Mouse (Mus musculus) heart, adult 18-20 months (tissue): ENCODE results near the gene Obp2a. TPM values are rescaled to one million over a fixed set of nuclear protein-coding genes. Genes with fewer than 3 reads are reported as not detected.
A peak's percentile ranks its signal among the peaks of the same experiment; 100 is the strongest.
"Not testable (repeated sequence)": the region's sequence is repeated elsewhere in the genome, so short reads cannot be mapped to it uniquely, and the experiment has no call there.

Experiments
- DNase-seq, 2 experiments: peaks; one replicate each; pipeline ENCODE4 v3.0.0; 2021 to 2022; ENCODE audit warnings: mixed read lengths in 1 of 2
- long read RNA-seq, 2 experiments: library from polyadenylated mRNA; stranded (forward); transcript quantifications; one replicate each; pipeline ENCODE4 v2.0.0; 2021
- total RNA-seq, 2 experiments: library from RNA; stranded (reverse); gene quantifications; 2 replicates each; pipeline ENCODE4 v1.2.3; 2021

The Obp2a gene
- not detected for total RNA-seq
- long read RNA-seq, experiment 1, partial matches to known transcripts: 1 of 1 reads
- long read RNA-seq, experiment 1, other reads (novel, unspliced or antisense): 0 of 1 reads
- long read RNA-seq, experiment 2, partial matches to known transcripts: 1 of 1 reads
- long read RNA-seq, experiment 2, other reads (novel, unspliced or antisense): 0 of 1 reads

DNA sequence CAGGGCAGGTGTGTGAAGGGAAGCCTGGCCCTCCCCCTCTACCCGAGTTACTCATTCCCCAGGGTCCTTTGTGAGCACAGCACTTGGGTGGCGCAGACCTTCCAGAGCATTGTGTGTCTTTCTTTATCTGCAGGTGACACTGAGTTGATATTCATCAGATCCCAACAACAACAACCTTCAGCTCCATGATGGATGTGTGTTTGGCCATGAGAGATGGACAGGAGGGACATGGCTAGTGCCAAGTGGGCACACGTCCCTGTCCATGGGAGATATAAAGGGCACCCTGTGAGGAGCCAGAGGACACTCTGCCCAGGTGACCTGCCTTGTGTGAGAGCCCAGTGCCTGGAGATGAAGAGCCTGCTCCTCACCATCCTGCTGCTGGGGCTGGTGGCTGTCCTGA is at the start of gene Obp2a:
Obp2a (plus strand) TSS at position 301 of the 400 bp plus-strand sequence.
- not testable (repeated sequence) for DNase-seq

DNA sequence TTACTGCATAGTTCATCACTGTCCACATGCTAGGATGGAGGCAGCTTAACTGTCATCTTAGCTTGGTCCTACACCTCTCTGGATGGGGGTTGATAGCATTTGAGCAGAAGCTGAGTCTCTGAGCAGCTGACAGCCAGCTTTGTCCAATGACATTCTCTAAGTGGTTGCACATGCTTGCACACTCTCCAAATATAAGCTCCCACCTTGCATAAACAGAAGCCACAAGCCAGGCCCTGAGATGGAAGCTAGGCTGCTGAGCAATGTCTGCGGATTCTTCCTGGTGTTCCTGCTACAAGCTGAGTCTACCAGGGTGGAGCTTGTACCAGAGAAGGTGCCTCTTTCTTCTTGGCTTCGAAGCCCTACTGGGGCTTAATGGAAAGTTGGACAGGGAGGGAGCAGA is 46.9 kb upstream of the Obp2a start, which contains the start of gene Lcn8:
Lcn8 (plus strand) TSS at position 219 of the 400 bp plus-strand sequence.
- no peak for DNase-seq

DNA sequence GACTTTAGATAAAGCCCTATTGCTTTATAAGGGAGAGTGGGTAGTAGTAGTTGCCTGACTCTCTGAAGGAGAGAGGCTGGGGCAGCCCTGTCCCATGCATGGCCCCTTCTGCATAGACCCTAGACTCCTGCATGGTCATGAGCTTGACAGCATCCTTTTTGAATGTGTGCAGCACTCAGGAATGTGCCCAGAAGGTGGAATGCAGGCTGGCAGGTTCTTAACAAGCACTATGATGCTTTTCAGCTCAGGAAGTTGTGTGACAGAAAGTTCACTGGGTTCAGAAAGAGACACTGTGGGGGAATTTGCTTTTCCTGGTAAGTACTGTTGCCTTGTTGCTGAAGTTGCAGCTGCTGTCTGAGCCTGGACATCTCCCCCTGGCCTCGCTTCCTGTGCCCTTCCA is 45.3 kb upstream of the Obp2a start:
- DNase-seq: no peak

DNA sequence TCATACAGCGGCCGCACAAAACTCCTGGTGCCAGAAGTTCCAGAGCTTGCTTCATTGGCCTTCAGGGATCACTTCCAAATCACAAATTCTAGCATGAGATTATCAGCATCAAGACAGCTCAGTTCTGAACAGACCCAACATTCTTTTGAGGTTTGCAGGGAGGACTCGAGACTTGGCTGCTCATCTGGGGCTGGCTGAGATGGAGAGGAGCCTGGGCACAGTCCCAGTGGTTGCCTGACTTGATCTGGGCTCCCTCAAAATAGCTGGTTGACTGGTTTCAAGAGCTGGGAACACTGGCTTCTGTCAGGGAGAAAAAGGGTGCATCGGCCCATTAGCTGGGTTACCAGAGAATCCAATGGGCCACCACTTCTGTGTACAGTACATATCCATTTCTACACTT is 43.2 kb upstream of the Obp2a start:
- peak; percentile 49 to 73 for DNase-seq

DNA sequence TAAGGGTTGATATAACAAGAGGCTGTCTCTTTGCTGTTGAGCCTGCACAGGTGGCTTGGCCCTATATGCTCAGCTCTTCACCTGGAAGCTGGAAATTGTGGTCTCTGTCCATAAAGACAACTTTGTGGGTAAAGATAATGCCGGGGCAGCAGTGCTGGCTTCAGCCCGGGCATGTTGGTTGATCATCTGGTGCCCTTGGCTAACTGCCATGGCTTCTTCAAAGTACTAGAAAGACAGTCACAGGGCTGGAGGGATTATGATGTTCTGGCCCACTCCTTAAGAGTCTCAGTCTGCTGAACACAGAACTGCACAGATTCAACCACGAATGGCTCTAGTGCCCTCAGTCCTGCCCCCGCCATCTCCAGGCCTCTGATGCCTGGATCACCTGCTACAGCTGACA is 42.6 kb upstream of the Obp2a start:
- peak; percentile 29 to 30 for DNase-seq

DNA sequence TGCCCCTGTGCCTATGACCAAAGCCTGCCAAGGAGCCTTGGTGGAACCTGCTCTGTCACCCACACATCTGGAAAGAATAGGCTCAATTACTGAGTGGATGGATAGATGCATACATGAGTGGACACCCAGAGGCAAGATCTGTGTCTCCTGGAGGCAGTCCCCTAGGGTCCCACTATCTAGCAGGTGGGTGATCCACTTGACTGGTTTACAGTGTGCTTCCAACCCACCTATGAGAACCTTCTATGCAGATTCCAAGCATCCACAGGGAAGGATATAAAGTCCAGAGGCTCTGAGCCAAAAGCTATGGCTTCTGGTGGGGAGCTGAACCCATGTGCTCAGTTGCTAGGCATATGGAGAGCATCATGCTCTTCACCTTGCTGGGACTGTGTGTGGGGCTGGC is 42.2 kb upstream of the Obp2a start, which contains the start of gene Lcn5:
Lcn5 (plus strand) TSS at position 301 of the 400 bp plus-strand sequence.
- no peak for DNase-seq

DNA sequence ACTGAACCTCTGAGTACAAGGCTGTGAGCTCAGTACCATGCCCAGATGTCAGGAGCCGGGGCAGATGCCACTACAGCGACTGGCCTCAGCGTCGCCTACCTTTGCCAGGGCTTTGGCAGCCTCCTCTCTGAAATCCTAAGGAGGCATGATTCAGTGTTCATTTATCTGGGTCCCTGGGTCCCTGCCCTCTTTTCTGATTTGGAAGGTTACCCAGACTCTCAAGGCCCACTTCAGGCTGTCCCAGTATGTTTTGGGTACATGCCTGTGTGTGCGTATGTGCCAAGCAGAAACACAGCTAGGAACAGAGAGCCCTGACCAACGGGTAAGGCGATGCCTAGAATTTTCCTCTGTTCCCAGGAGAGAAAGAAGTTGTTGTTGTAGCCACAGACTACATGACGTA is 39.6 kb upstream of the Obp2a start:
- DNase-seq: peak; percentile 25 to 57

DNA sequence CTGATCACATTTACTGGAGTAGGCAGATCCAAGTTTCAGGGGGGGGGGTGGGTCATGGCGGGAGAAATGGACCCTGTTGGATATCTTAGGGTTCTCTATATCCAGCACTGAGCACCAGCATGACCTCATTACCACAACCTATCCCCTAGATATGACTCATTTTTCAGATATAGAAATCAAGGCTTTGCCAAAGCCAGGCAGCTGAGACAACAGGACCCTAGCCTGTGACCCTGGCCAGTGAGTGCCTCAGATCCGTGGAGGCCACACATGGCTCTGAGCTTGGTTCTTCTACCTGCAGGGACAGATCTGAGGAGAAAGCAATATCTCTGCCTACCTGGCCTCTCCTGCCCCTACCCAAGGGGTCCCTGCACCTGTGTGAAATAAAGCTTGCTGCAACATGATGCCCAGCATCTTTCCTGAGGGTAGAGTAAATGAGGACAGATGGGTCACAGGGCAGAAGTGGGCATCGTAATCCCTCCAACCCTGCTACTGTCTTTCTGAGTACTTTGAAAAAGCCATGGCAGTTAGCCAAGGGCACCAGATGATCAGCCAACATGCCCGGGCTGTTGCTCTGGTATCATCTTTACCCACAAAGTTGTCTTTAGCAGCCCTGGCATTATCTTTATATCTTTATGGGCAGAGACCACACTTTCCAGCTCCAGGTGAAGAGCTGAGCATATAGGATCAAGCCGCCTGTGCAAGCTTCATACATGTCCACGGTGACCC is 38.4 kb upstream of the Obp2a start:
- DNase-seq: peak in 1 of 2 experiments; percentile 19

DNA sequence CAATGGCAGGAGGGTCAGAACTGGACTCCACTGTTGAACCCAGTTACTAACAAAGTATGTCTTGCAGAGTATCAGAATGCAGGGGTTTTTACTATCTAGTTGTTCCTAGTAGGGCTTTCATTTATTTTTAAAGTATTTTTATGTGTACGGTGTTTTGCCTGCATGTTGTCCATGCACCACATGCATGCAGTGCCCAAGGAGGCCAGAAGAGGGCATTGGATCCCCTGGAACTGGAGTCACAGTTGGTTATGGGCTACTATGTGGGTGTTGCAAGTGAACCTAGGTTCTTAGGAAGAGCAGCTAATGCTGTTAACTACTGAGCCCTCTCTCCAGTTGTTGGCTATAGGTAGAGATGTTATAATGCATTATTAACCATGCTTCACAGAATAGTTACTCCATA is 36.3 kb upstream of the Obp2a start:
- DNase-seq: peak; percentile 36 to 70

DNA sequence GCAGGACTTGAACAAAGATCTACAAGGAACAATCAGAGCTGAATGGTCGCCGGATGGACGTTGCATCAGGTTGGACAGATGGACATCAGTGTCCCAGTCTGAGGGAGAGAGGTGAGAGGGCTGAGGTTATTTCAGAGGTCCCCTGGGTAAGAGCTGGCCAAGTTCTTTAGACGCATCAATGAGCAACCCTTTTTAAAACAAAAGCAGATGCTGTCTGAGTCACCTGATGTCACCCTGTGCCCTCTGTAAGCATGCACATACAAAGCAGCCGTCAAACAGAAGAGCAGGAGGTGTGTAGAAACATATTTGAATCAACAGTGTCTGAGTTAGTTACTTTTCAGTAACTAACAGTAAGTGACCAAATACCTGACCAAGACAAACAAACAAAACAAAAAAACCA is 35.7 kb upstream of the Obp2a start:
- no peak for DNase-seq

DNA sequence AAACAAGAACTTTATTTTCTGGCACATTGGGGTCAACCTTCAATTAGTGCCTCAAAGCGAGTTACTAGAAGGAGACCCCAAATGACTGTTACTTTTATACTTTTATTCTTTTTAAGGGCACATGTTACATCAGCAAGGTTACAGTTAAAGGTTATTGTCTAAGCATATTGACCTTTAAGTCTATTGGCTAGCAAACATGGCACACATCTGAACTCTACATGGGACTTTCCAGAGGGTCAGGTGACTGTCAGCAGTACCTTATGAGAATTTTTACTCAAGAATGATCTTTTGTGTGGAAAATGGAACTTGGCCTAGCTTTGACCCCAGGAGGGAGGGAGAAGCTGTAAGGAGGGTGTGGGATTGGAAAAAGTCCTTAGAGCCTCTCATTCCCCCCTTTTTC is 33.3 kb upstream of the Obp2a start:
- DNase-seq: no peak

DNA sequence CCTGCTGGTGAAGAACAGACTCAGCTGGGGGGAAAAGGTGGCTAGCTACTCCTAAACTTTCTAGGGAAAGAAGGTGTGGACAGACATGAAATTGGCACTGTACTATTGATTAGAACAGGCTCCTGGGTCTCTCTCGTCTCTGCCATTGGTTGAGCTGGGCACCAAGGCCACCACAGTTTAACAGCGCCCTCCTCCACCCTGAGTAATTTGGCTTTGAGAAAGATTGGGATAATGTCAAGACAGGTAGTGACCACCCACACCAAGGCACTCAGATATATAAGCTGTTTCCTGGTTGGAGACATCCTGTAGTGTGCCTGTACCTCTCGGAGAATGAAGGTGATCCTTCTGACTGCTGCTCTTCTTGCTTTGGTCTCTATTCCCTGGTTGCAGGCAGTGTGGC is 23.4 kb upstream of the Obp2a start, which contains the start of gene Lcn6:
Lcn6 (plus strand) TSS at position 301 of the 400 bp plus-strand sequence.
- DNase-seq: no peak

DNA sequence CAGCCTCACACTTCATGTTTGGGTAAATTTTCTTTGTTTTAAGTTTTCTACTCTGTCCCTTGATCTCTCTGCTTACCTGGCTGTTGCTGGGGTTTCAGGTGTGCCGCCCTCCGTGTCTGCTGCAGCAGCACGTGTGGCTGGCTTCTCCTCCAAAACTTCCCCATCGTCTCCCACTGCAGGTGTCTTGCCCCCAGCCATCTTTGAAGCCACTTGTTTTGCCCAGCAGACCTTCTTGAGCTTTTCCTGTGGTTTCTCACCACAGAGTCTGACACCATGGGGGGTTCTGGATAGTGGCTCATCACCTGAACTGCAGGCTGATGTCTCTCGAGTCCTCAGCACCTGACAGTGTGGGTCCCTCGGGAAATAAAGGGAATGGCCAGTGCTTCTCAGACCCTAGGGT is 20.3 kb upstream of the Obp2a start:
- DNase-seq: no peak

DNA sequence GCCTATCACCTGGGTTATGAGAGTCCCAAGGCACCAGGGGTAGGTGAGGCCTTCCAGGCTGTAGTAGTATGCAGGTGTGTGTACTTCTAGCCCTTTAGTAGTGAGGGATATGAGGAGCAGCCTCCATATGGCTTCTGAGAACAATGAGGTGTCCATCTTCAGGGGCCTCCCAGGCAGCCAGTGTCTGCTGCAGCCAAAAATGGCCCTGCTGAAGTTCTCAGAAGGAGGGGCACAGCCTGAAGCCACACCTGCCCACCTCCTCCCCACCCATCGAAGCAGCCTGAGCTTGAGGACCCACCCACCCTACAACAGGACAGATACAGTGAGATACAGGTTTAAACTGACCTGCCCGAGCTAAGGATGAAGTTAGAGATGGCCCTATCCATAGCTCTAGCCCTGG is 17.4 kb upstream of the Obp2a start, which contains the start of gene Lcn10:
Lcn10 (plus strand) TSS at position 301 of the 400 bp plus-strand sequence.
- no peak for DNase-seq

DNA sequence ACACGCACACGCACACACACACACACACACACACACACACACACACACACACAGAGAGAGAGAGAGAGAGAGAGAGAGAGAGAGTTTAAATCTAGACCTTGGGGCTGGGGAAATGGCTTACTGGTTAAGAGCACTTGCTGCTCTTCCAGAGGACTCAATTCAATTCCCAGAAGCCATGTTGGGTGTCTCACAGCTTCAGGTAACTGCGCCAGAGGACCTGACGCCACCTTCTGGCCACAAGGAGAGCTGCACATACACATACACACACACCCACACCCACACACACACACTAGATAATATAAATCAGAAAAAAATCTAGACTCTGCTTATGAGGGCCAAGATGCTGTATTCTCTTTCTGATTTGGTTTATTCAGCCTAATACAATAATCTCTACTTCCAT is 12.9 kb upstream of the Obp2a start:
- no peak for DNase-seq

DNA sequence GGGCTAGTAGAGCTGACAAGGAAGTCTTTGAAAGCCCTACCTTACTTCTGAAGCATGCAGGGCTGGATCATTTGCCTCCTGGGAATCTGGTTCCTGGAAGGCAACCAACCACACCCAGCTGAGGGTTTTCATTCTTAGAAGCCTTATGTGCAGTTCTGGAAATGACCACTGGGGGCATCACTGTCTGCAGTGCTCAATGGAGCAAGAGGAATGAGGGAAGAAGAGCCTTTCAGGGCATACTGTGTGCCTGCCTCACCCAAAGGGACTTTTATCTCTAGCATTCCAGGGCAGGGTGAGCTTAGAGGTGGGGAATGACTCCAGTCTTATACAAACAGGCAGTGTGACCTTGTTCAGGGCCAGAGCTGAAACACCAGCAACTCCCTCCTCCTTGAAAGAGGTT is 5.2 kb upstream of the Obp2a start:
- peak; percentile 57 to 85 for DNase-seq

DNA sequence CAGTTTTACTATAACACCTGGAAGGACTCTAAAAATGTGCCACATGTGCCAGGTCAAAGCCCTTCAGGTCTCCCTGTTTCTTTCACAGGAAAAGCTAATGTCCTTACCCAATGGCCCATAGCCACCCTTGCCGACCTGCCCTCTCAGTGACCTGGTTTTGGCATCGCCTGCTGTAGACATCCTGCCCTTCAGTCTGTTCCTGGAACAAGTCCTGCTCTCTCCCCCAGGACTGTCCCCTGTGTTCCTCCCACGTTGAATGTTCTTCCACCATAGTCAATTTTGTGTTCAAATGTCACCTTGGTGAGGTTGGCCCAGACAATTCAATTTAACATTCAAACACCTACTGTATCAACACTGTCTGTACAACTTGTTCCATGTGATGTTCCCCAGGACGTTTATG is 2.9 kb upstream of the Obp2a start:
- no peak for DNase-seq

DNA sequence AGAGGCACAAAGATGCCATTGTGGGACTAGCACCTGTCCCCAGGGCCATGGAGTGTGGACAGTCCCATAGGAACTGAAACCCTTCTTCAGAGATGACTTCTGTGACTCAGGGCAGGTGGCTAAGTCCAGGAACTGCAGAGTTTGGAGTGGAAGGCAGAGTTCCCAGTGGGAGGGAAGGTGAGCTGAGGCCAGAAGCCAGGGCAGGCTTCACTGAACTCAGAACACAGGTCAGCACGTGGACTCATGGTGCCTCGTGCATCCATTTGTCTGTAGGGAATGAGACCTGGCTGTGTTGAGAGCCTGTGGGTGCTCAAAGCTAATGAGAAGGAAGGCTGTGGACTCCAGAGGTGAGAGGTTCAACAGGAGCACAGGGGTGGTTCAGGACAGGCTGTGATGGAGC is 1.1 kb upstream of the Obp2a start:
- no peak for DNase-seq

DNA sequence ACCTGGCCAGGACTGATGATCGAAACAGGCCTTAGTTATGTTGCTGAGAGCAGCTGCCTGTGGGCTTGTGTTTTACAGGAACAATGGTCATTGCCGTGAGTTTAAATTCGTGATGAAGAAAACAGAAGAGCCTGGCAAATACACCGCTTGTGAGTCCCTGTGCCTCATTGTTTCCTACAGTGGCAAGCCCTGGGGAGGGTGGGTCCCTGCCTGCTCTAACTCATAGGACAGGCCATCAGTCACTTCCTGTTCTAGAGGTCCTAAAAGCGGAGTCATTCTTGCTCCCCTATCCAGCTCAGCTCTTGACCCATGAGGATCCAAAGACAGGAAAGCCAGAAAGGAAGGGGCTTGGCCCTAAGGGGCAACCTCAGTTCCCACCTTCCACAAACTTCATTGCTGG is 1.2 kb downstream of the Obp2a start:
- DNase-seq: peak in 1 of 2 experiments; percentile 12

DNA sequence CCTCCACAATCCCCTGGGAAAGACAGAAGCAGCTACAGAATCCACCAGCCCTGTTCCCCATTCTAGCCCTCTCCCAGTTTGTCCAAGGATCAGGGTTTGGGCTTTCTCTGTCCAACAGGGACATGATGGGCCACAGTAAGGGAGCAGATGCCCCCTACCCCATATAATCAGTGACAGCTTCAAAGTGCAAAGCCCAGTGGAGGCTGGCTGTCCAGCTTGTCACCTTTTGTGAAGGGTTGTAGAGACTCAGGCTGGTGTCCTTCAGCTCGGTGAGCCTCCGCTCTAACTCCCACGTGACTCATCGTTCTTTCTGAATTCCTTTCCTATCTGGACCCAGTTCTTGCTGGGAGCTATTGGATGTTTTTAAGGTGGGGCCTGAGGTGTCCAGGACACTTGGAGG is 3.9 kb downstream of the Obp2a start:
- no peak for DNase-seq

DNA sequence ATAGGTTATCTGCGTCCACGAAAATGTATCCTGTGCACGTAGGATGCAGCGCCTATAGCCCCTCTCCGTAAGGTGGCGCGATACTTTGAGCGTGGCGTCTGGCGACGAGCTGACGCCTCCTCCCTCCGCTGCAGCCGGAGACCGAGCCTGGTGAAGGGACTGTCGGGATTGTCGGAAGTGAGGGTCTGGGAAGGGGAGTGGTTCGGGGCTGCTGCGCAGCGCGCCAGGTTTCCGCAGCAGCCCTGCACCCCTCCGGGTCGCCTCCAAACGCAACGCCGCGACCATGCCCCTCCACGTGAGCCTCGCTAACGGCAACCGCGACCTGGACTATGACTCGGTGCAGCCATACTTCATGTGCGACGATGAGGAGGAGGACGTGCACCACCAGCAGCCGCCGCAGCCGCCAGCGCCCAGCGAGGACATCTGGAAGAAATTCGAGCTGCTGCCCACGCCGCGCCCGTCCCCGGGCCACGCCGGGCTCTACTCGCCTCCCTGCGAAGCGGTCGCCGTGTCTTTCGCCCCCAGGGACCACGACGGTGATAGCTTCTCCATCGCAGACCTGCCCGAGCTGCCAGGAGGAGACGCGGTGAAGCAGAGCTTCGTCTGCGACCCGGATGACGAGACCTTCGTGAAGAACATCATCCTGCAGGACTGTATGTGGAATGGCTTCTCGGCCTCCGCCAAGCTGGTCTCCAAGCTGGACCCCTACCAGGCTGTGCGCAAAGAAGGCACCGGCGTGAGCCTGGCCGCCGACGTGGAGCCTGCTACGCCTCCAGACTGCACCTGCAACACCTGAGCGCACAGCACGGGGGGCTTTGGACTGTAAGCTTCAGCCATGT is 7.0 kb downstream of the Obp2a start, which contains the start of gene Bmyc:
Bmyc (plus strand) TSS at position 97 of the 839 bp plus-strand sequence.
- peak; percentile 83 to 86 for DNase-seq

DNA sequence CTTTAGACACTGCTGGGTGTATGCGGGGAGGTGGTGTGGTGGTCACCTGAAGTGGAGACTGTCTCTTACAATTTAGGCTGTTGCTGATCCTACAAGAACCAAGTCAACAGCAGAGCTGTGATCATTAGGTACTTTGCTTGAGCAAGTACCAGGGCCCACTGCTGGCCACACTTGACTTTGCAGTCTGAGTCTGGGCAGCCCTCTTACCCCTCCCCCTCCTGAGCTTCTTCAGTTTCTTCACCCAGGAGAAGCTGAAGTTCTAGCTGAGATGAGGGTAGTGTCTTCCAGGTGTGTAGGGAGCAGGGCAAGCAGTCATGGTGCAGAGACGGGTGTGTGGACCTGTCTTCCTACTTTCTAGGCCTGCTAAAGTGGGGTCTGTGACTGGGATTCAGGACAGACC is 8.3 kb downstream of the Obp2a start:
- DNase-seq: peak in 1 of 2 experiments; percentile 12

DNA sequence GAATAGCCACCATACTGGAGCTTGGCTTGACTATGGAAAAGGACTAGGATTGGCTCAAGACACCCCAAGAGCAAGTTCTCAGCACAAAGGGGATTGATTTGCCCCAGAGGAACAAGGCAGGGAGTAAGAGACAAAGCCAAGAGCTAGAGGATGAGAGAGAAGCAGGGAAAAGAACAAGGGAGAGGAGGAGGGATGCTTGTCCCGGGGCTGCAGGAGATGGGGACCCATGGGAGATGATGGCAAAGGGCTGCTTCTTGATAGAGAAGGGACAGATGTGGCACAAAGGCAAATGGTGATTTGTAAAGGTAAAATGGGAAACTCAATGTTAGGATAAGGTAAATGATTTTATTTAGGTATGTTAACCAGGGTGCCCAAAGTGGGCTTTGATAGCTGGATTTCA is 9.2 kb downstream of the Obp2a start:
- not testable (repeated sequence) for DNase-seq
